Mouse (Mus musculus): ENCODE measurements around the gene Hjurp.
"Not testable (repeated sequence)": the region's sequence is repeated elsewhere in the genome, so short reads cannot be mapped to it uniquely, and the experiment has no call there.

Hjurp gene

GRCm38 (mm10) chr1:88235046-88235893 lies 42.2 kb downstream of the Hjurp start:
- peak in 1 of 2 experiments; percentile 21 for DNase-seq

GRCm38 (mm10) chr1:88234646-88235045 lies 42.8 kb downstream of the Hjurp start:
- DNase-seq: no peak

- DNase-seq: no peak
These were observed 43.2 kb downstream of the Hjurp start for GRCm38 (mm10) chr1:88234248-88234610.

GRCm38 (mm10) chr1:88233421-88234247 lies 43.8 kb downstream of the Hjurp start:
- DNase-seq: peak in 1 of 2 experiments; percentile 8

GRCm38 (mm10) chr1:88232664-88233380 lies 44.6 kb downstream of the Hjurp start:
- peak in 1 of 2 experiments; percentile 9 for DNase-seq

- DNase-seq: no peak
These were observed 45.5 kb downstream of the Hjurp start for GRCm38 (mm10) chr1:88231803-88232499.

- DNase-seq: no peak
These were observed 46.2 kb downstream of the Hjurp start for GRCm38 (mm10) chr1:88230981-88231802.

- DNase-seq: no peak
These were observed 47.0 kb downstream of the Hjurp start for GRCm38 (mm10) chr1:88230421-88230820.

GRCm38 (mm10) chr1:88229986-88230385 lies 47.4 kb downstream of the Hjurp start:
- DNase-seq: peak in 1 of 2 experiments; percentile 7

GRCm38 (mm10) chr1:88229566-88229965 lies 47.9 kb downstream of the Hjurp start:
- peak in 1 of 2 experiments; percentile 4 for DNase-seq

- DNase-seq: peak; percentile 6 to 12
These were observed 49.3 kb downstream of the Hjurp start for GRCm38 (mm10) chr1:88228121-88228520.

- peak in 1 of 2 experiments; percentile 3 for DNase-seq
These were observed 50.0 kb downstream of the Hjurp start for GRCm38 (mm10) chr1:88227482-88227881.

- DNase-seq: peak in 1 of 2 experiments; percentile 2
These were observed 50.6 kb downstream of the Hjurp start, which contains the start of gene Mroh2a for GRCm38 (mm10) chr1:88226670-88227379. Gene Mroh2a (plus strand): TSS chr1:88226986.

- DNase-seq: no peak
These were observed 51.7 kb downstream of the Hjurp start for GRCm38 (mm10) chr1:88225741-88226140.

GRCm38 (mm10) chr1:88225301-88225700 lies 52.1 kb downstream of the Hjurp start:
- DNase-seq: not testable (repeated sequence)

GRCm38 (mm10) chr1:88224029-88224776 lies 53.2 kb downstream of the Hjurp start:
- no peak for DNase-seq

- DNase-seq: no peak
These were observed 53.8 kb downstream of the Hjurp start for GRCm38 (mm10) chr1:88223591-88223990.

- DNase-seq: not testable (repeated sequence)
These were observed 54.4 kb downstream of the Hjurp start for GRCm38 (mm10) chr1:88223011-88223515.

- no peak for DNase-seq
These were observed 55.2 kb downstream of the Hjurp start for GRCm38 (mm10) chr1:88222216-88222615.

- DNase-seq: no peak
These were observed 57.1 kb downstream of the Hjurp start for GRCm38 (mm10) chr1:88220336-88220735.
